Mouse (Mus musculus): ENCODE data around the gene Tmbim4. TPM values are rescaled to one million over a fixed set of nuclear protein-coding genes. Genes with fewer than 3 reads are reported as not detected.

The Tmbim4 gene
- polyA plus RNA-seq, 1 experiment from 2014 or later: 104 TPM

- no peaks in the 10 kb centered on the region for H3K27me3 ChIP-seq (ENCODE audit: control insufficient read depth, insufficient read depth, low read length)
- H3K4me1 ChIP-seq (ENCODE audit: control insufficient read depth, insufficient read depth, low read length): peaks cover 11% of the 10 kb centered on the region; the same call in 1 of the 2 replicates
- no peak overlapping the region for H3K4me3 ChIP-seq (replicated peaks; ENCODE audit: low read depth, low read length)
- ATAC-seq (ENCODE audit: low FRiP score, low TSS enrichment): no peak
- H3K36me3 ChIP-seq (ENCODE audit: control insufficient read depth, insufficient read depth, low read length): no peaks in the 10 kb centered on the region
- DNase-seq: peak; percentile 71
- no peak overlapping the region for H3K9ac ChIP-seq (replicated peaks; ENCODE audit: low read length)
- no peak overlapping the region for H3K4me2 ChIP-seq (ENCODE audit: low read length)
- H3K9me3 ChIP-seq (ENCODE audit: control insufficient read depth, low read length): no peaks in the 10 kb centered on the region
- 79% methylated on average over 4 of the region's 4 CpGs for WGBS
- H3K27ac ChIP-seq (replicated peaks; ENCODE audit: low read depth, low read length): no peak overlapping the region
Measured at GRCm38 (mm10) chr10:120270777-120271176, 69.4 kb downstream of the Tmbim4 start.

GRCm38 (mm10) chr10:120271318-120271717 is 69.9 kb downstream of the Tmbim4 start:
- no peaks in the 10 kb centered on the region for H3K36me3 ChIP-seq (ENCODE audit: control insufficient read depth, insufficient read depth, low read length)
- H3K27me3 ChIP-seq (ENCODE audit: control insufficient read depth, insufficient read depth, low read length): no peaks in the 10 kb centered on the region
- H3K27ac ChIP-seq (replicated peaks; ENCODE audit: low read depth, low read length): no peak overlapping the region
- ATAC-seq (ENCODE audit: low FRiP score, low TSS enrichment) (no peak), DNase-seq (no peak)
- 60% methylated on average over 6 of the region's 6 CpGs for WGBS
- H3K9me3 ChIP-seq (ENCODE audit: control insufficient read depth, low read length): no peaks in the 10 kb centered on the region
- H3K4me3 ChIP-seq (replicated peaks; ENCODE audit: low read depth, low read length): peak overlapping the region; percentile 24; the same call in 1 of the 2 replicates
- peak overlapping the region; percentile 55 for H3K4me2 ChIP-seq (ENCODE audit: low read length)
- no peak overlapping the region for H3K9ac ChIP-seq (replicated peaks; ENCODE audit: low read length)
- H3K4me1 ChIP-seq (ENCODE audit: control insufficient read depth, insufficient read depth, low read length): peaks cover 11% of the 10 kb centered on the region; the same call in 1 of the 2 replicates

- Histone ChIP-seq H3K4me1 (ENCODE audit: control insufficient read depth, insufficient read depth, low read length) (peaks cover 11% of the 10 kb centered on the region; the same call in 1 of the 2 replicates), H3K27ac (replicated peaks; ENCODE audit: low read depth, low read length) (peak overlapping the region; percentile 43; the same call in 1 of the 2 replicates), H3K9me3 (ENCODE audit: control insufficient read depth, low read length) (no peaks in the 10 kb centered on the region), H3K36me3 (ENCODE audit: control insufficient read depth, insufficient read depth, low read length) (no peaks in the 10 kb centered on the region), H3K4me3 (replicated peaks; ENCODE audit: low read depth, low read length) (peak overlapping the region; percentile 24), H3K9ac (replicated peaks; ENCODE audit: low read length) (peak overlapping the region; percentile 2; the same call in 1 of the 2 replicates), H3K27me3 (ENCODE audit: control insufficient read depth, insufficient read depth, low read length) (no peaks in the 10 kb centered on the region), H3K4me2 (ENCODE audit: low read length) (peak overlapping the region; percentile 55)
- ATAC-seq (ENCODE audit: low FRiP score, low TSS enrichment): no peak
- no peak for DNase-seq
- 10% methylated on average over 11 of the region's 11 CpGs for WGBS
Measured at GRCm38 (mm10) chr10:120271879-120272269, 70.5 kb downstream of the Tmbim4 start.

DNA sequence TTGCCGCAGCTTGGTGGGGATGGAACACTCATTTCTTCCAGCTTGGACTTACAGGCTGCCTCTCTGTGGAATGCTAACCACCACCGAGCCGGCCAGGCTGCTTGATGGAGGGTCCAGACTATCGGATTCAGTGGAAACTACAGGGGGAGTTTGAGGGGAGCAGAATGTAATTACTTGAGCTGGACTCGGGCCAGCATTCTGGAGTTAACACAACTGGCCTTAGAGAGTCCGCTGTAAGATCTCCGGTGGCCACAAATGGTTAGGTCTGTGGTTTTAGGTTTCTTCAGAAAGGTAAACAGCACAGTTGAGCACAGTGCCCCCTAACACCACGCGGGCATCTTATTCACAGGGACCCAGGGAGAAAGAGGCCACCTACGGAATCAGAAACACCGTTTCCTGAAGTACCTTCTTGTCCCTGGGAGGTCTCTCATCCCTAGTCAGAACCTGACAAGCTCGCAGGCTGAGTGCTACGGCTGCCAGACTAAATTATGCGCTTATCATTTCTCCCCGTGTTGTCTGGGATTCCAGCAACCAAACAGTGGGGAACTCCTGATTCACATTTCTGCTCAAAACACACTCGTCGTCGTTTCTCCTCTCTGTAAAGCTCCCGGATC is 71.0 kb downstream of the Tmbim4 start:
- no peaks in the 10 kb centered on the region for H3K9me3 ChIP-seq (ENCODE audit: control insufficient read depth, low read length)
- H3K27me3 ChIP-seq (ENCODE audit: control insufficient read depth, insufficient read depth, low read length): no peaks in the 10 kb centered on the region
- H3K36me3 ChIP-seq (ENCODE audit: control insufficient read depth, insufficient read depth, low read length): no peaks in the 10 kb centered on the region
- WGBS: 5% methylated on average over 19 of the region's 19 CpGs
- peak overlapping the region; percentile 55 for H3K4me2 ChIP-seq (ENCODE audit: low read length)
- H3K4me1 ChIP-seq (ENCODE audit: control insufficient read depth, insufficient read depth, low read length): peaks cover 11% of the 10 kb centered on the region; the same call in 1 of the 2 replicates
- ATAC-seq (ENCODE audit: low FRiP score, low TSS enrichment): peak; percentile 69; the same call in 1 of the 2 replicates
- H3K27ac ChIP-seq (replicated peaks; ENCODE audit: low read depth, low read length): peak overlapping the region; percentile 43; the same call in 1 of the 2 replicates
- peak; percentile 78 for DNase-seq
- H3K9ac ChIP-seq (replicated peaks; ENCODE audit: low read length): peak overlapping the region; percentile 2; the same call in 1 of the 2 replicates
- peak overlapping the region; percentile 24 for H3K4me3 ChIP-seq (replicated peaks; ENCODE audit: low read depth, low read length)

GRCm38 (mm10) chr10:120273335-120273734 is 71.9 kb downstream of the Tmbim4 start:
- 82% methylated on average over 7 of the region's 7 CpGs for WGBS
- Histone ChIP-seq H3K36me3 (ENCODE audit: control insufficient read depth, insufficient read depth, low read length) (no peaks in the 10 kb centered on the region), H3K4me2 (ENCODE audit: low read length) (no peak overlapping the region), H3K9me3 (ENCODE audit: control insufficient read depth, low read length) (no peaks in the 10 kb centered on the region), H3K4me3 (replicated peaks; ENCODE audit: low read depth, low read length) (no peak overlapping the region), H3K27me3 (ENCODE audit: control insufficient read depth, insufficient read depth, low read length) (no peaks in the 10 kb centered on the region), H3K9ac (replicated peaks; ENCODE audit: low read length) (no peak overlapping the region), H3K4me1 (ENCODE audit: control insufficient read depth, insufficient read depth, low read length) (peaks cover 11% of the 10 kb centered on the region; the same call in 1 of the 2 replicates), H3K27ac (replicated peaks; ENCODE audit: low read depth, low read length) (no peak overlapping the region)
- DNase-seq (no peak), ATAC-seq (ENCODE audit: low FRiP score, low TSS enrichment) (no peak)

Other genes starting within 250 kb of the Tmbim4 start
- gene Helb, start 88.6 kb upstream of the Tmbim4 start, polyA plus RNA-seq (2014; fragmentation: Nextera tagmentation; extraction: Ambion mirVana): 1.1 and 2.9 TPM in 2 replicates
- 0.13 and 0.45 TPM in 2 replicates for gene Irak3, start 540 bp downstream of the Tmbim4 start, polyA plus RNA-seq (2014; fragmentation: Nextera tagmentation; extraction: Ambion mirVana)
- gene Llph, start 25.5 kb downstream of the Tmbim4 start, polyA plus RNA-seq (2014; fragmentation: Nextera tagmentation; extraction: Ambion mirVana): 39.6 and 40.7 TPM in 2 replicates

Data from midbrain, embryonic 14.5 days (tissue).